Mouse (Mus musculus): ENCODE results near the gene Nwd1.
"Not testable (repeated sequence)": the region's sequence is repeated elsewhere in the genome, so short reads cannot be mapped to it uniquely, and the experiment has no call there.

GRCm38 (mm10) chr8:72676844-72677243 is 30.3 kb downstream of the Nwd1 start:
- TF ChIP-seq CTCF (IDR thresholded peaks at IDR 0.05; ENCODE audit: low read depth, low read length); POLR2A (IDR thresholded peaks at IDR 0.05; ENCODE audit: extremely low read depth, insufficient read depth, low read length): not testable (repeated sequence)
